Mouse (Mus musculus) forebrain, postnatal 0 days (tissue): ENCODE data around the gene Eif5a. TPM values are rescaled to one million over a fixed set of nuclear protein-coding genes. Genes with fewer than 3 reads are reported as not detected.

Experiments used
- ATAC-seq: fragments of 200-750 bp; cut with Nextera tagmentation; 2 replicates; pipeline ENCODE4 v1.8.0; 2017; ENCODE audit warnings: mild to moderate bottlenecking, moderate library complexity
- DNase-seq: peaks from one replicate; pipeline ENCODE4 v3.0.0-alpha.2; 2015
- H3K27ac ChIP-seq: fragments of 300-500 bp; sonication (generic); 2 replicates; pipeline ENCODE4 v1.5.1; 2014; ENCODE audit warnings: low read depth, mild to moderate bottlenecking, antibody characterized with exemption, low read length, moderate library complexity, mixed read lengths
- H3K27me3 ChIP-seq: fragments of 300-500 bp; sonication (generic); 2 replicates; pipeline ENCODE4 v1.6.1; 2014; ENCODE audit warnings: mild to moderate bottlenecking, low read length, mixed read lengths; ENCODE audit not compliant: insufficient read depth
- H3K36me3 ChIP-seq: fragments of 300-500 bp; sonication (generic); 2 replicates; pipeline ENCODE4 v1.6.1; 2014; ENCODE audit warnings: mild to moderate bottlenecking, moderate library complexity; ENCODE audit not compliant: insufficient read depth
- H3K4me1 ChIP-seq: fragments of 300-500 bp; sonication (generic); 2 replicates; pipeline ENCODE4 v1.6.1; 2014; ENCODE audit warnings: antibody characterized with exemption; ENCODE audit not compliant: insufficient read depth
- H3K4me2 ChIP-seq: fragments of 300-500 bp; sonication (generic); 2 replicates; pipeline ENCODE4 v1.6.1; 2014; ENCODE audit warnings: low read depth, mild to moderate bottlenecking, moderate library complexity
- H3K4me3 ChIP-seq: fragments of 300-500 bp; sonication (generic); 2 replicates; pipeline ENCODE4 v1.5.1; 2014; ENCODE audit warnings: low read depth, low read length, mixed read lengths
- H3K9ac ChIP-seq: fragments of 300-500 bp; sonication (generic); 2 replicates; pipeline ENCODE4 v1.6.1; 2014; ENCODE audit warnings: mild to moderate bottlenecking
- H3K9me3 ChIP-seq: fragments of 300-500 bp; sonication (generic); 2 replicates; pipeline ENCODE4 v1.6.1; 2016; ENCODE audit warnings: low read length
- CTCF ChIP-seq: sonication (generic); IDR thresholded peaks from 2 replicates; pipeline ENCODE4 v1.5.1; 2016; ENCODE audit warnings: antibody characterized with exemption, control low read depth, low read depth
- WGBS: fragments of 180-500 bp; shearing (Covaris S2); extraction: QIAGEN DNeasy Blood & Tissue Kit; methylation state at CpG from one replicate; pipeline ENCODE4 v1.1.7; 2014; 5-methylcytosine and 5-hydroxymethylcytosine counted together
- polyA plus RNA-seq: library from polyadenylated mRNA; unstranded; fragments of >200 nt; fragmentation: Nextera tagmentation; extraction: Ambion mirVana; gene quantifications from 2 replicates; pipeline ENCODE4 v1.2.1, GENCODE M21; 2015
- total RNA-seq: library from RNA; depleted of rRNA; stranded (reverse); fragments of >200 nt; gene quantifications from 2 replicates; pipeline ENCODE4 v1.2.3, GENCODE M21; 2014

Eif5a gene
- total and polyA plus RNA-seq, 2 experiments from 2014 or later: 489 to 1,306 TPM

GRCm38 (mm10) chr11:69953267-69953915, 31.6 kb upstream of the Eif5a start:
- ATAC-seq: no peak
- Histone ChIP-seq H3K27ac (no peak overlapping the region), H3K4me2 (no peak overlapping the region), H3K4me3 (no peak overlapping the region), H3K27me3 (no peaks in the 10 kb centered on the region), H3K9ac (no peak overlapping the region), H3K36me3 (no peaks in the 10 kb centered on the region), H3K4me1 (no peaks in the 10 kb centered on the region), H3K9me3 (no peaks in the 10 kb centered on the region)
- no peak for DNase-seq
- no peak for TF ChIP-seq CTCF
- 66% methylated on average over 11 of the region's 11 CpGs for WGBS

GRCm38 (mm10) chr11:69952274-69952673, 30.5 kb upstream of the Eif5a start:
- no peaks in the 10 kb centered on the region for H3K27me3 ChIP-seq
- H3K9ac ChIP-seq: no peak overlapping the region
- no peak overlapping the region for H3K4me3 ChIP-seq
- no peak for DNase-seq
- no peak overlapping the region for H3K4me2 ChIP-seq
- no peak for ATAC-seq
- WGBS: 31% methylated on average over 1 of the region's 1 CpGs
- no peaks in the 10 kb centered on the region for H3K36me3 ChIP-seq
- H3K9me3 ChIP-seq: no peaks in the 10 kb centered on the region
- no peaks in the 10 kb centered on the region for H3K4me1 ChIP-seq
- no peak overlapping the region for H3K27ac ChIP-seq
- no peak for TF ChIP-seq CTCF

GRCm38 (mm10) chr11:69950807-69951459, 29.2 kb upstream of the Eif5a start:
- no peak for ATAC-seq
- no peak for DNase-seq
- Histone ChIP-seq H3K4me3 (no peak overlapping the region), H3K9me3 (no peaks in the 10 kb centered on the region), H3K36me3 (no peaks in the 10 kb centered on the region), H3K27ac (no peak overlapping the region), H3K27me3 (no peaks in the 10 kb centered on the region), H3K4me2 (no peak overlapping the region), H3K9ac (no peak overlapping the region), H3K4me1 (no peaks in the 10 kb centered on the region)
- no peak for TF ChIP-seq CTCF
- 42% methylated on average over 4 of the region's 4 CpGs for WGBS

- Histone ChIP-seq H3K27ac (no peak overlapping the region), H3K9ac (0 out of 2 replicates have a peak overlapping the region, but pooled peaks have one; percentile 43)
- WGBS: under 1% methylated on average over 14 of the region's 14 CpGs
Observed at GRCm38 (mm10) chr11:69948763-69949150, 27.0 kb upstream of the Eif5a start.

GRCm38 (mm10) chr11:69948066-69948762, 26.5 kb upstream of the Eif5a start, which contains the start of gene Slc2a4:
Gene Slc2a4, minus strand, starts transcription at chr11:69948188.
- H3K36me3 ChIP-seq: no peaks in the 10 kb centered on the region
- ATAC-seq (peak; percentile 94), DNase-seq (peak; percentile 90)
- peak within 1 kb of the TSS; percentile 43 for H3K9ac ChIP-seq
- no peaks in the 10 kb centered on the region for H3K4me1 ChIP-seq
- H3K27me3 ChIP-seq: no peaks in the 10 kb centered on the region; the same call in 1 of the 2 replicates
- no peak within 1 kb of the TSS for H3K27ac ChIP-seq
- peak within 1 kb of the TSS; percentile 39 for H3K4me3 ChIP-seq
- WGBS: under 1% methylated on average over 34 of the region's 34 CpGs
- peak within 1 kb of the TSS; percentile 51 for H3K4me2 ChIP-seq
- TF ChIP-seq CTCF: no peak
- no peaks in the 10 kb centered on the region for H3K9me3 ChIP-seq

More at GRCm38 (mm10) chr11:69948763-69949150, 27.0 kb upstream of the Eif5a start:
- peak; percentile 84 for DNase-seq
- H3K36me3 ChIP-seq: no peaks in the 10 kb centered on the region
- H3K9me3 ChIP-seq: no peaks in the 10 kb centered on the region
- H3K4me1 ChIP-seq: no peaks in the 10 kb centered on the region
- peak; percentile 85 for TF ChIP-seq CTCF
- ATAC-seq: peak; percentile 61
- peak overlapping the region; percentile 51 for H3K4me2 ChIP-seq
- no peaks in the 10 kb centered on the region; the same call in 1 of the 2 replicates for H3K27me3 ChIP-seq
- peak overlapping the region; percentile 39 for H3K4me3 ChIP-seq

GRCm38 (mm10) chr11:69947337-69948065, 25.7 kb upstream of the Eif5a start:
- H3K4me2 ChIP-seq: peak overlapping the region; percentile 51
- DNase-seq (no peak), ATAC-seq (peak; percentile 26)
- no peak for TF ChIP-seq CTCF
- H3K9me3 ChIP-seq: no peaks in the 10 kb centered on the region
- H3K27ac ChIP-seq: no peak overlapping the region
- no peaks in the 10 kb centered on the region for H3K4me1 ChIP-seq
- H3K4me3 ChIP-seq: peak overlapping the region; percentile 39
- WGBS: 3% methylated on average over 29 of the region's 29 CpGs
- no peaks in the 10 kb centered on the region for H3K36me3 ChIP-seq
- H3K27me3 ChIP-seq: no peaks in the 10 kb centered on the region; the same call in 1 of the 2 replicates
- H3K9ac ChIP-seq: peak overlapping the region; percentile 43
